Mouse (Mus musculus) right cerebral cortex, postnatal 10 days (tissue): ENCODE results near the gene Rad51b.

Experiments
- DNase-seq, 2 experiments: peaks; one replicate each; pipeline ENCODE4 v3.0.0; 2021; ENCODE audit warnings: low spot score in 2 of 2

Rad51b gene

DNA sequence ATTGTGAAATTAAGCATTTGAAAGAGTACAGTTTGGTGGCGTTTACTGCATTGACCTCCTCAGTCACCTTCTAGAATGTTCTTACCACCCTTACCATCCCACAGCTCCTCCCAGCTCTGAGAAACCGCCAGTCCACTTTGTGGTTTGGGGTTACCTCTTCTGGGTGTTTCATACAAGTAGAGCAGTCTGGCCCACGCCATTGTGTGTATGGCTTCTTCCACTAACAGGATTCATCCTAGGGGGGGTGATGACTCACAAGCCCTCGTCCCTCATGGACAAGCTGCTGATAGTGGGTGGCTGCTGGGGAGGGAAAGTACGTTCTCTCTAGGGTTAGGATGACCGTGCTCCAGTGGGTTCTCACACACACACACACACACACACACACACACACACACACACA, 535.5 kb downstream of the Rad51b start:
- no peak for DNase-seq

GRCm38 (mm10) chr12:79835521-79835920, 538.4 kb downstream of the Rad51b start:
- DNase-seq, result no peak

DNA sequence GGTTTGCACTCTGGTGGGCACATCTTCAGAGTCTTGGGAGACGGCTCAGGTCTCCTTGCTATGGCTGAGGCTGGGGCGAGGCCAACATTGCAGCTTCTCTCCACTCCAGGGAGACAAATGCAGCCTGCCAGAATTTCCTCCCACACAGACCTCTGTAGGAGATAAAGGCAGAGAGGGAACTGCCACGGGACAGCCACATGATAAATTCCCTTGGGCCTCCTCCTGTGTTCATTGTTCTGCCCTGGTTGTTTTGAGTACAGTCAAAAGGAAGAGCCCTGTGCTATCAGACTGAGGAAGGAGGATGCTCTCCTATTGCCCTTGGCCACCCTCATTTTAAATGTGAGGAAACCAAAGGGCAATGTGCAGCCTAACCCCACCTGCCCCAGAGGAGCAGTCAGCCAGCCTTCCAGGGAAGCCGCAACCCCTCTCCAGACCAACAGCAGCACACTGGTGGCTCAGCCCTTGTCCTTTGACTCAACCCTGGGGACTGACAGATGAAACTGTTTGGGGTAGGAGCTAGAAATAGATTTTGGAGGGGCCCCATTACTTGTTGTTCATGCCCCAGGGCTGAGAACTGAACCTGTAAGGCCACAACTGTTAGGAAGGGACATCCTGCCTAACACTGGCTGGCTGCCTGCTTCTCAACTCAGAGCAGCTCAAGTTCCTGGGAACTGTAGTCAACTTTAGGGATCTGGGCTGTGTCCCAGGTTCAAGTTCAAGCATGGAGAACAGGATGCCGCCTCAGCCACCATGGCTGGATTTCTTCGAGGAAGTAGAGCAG, 541.3 kb downstream of the Rad51b start:
- peak; percentile 66 to 70 for DNase-seq

- no peak for DNase-seq
Measured at GRCm38 (mm10) chr12:79839096-79839941, 542.2 kb downstream of the Rad51b start.

- no peak for DNase-seq
Measured at GRCm38 (mm10) chr12:79840465-79840864, 543.4 kb downstream of the Rad51b start.

DNA sequence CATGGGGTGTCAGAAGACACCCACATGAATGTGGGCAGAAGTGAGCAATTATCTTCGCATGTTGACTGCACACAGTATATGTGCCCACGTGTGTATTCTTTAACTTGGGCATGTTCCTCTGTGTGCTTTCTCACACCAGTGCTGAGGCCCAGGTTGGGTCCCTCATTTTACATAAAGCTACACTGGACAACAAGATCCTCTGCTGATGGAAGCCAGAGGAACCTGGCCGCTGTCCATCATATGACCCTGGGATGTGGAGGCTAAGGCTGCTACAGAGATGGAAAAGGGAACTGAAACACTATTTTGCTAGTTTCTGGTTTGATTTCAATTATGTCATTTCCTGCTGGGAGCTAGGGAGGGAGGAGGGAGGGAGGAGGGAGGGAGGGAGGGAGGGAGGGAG, 544.2 kb downstream of the Rad51b start:
- peak in 1 of 2 experiments; percentile 34 for DNase-seq

DNA sequence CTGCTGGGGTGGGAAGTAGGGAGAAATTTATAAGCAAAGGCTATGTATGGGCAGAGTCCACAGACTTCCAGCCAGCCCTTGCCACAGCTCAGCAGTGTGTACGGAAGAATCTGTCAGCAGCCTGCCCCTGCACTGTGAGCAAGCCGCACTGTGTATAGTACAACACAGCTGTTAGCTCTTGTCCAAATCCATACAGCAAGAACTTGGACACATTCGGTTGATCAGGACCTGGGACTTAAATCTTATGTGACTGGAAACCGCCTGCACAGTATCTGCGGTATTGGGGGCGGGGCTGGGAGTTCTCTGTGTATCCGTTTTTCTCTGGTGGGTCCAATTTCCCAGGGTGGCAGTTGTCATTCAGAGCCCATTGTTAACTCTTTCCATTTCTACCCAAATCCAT, 545.2 kb downstream of the Rad51b start:
- DNase-seq, result peak; percentile 44 to 55

GRCm38 (mm10) chr12:79843002-79843401, 545.9 kb downstream of the Rad51b start:
- no peak for DNase-seq

- no peak for DNase-seq
Measured at GRCm38 (mm10) chr12:79843496-79843895, 546.4 kb downstream of the Rad51b start.

DNA sequence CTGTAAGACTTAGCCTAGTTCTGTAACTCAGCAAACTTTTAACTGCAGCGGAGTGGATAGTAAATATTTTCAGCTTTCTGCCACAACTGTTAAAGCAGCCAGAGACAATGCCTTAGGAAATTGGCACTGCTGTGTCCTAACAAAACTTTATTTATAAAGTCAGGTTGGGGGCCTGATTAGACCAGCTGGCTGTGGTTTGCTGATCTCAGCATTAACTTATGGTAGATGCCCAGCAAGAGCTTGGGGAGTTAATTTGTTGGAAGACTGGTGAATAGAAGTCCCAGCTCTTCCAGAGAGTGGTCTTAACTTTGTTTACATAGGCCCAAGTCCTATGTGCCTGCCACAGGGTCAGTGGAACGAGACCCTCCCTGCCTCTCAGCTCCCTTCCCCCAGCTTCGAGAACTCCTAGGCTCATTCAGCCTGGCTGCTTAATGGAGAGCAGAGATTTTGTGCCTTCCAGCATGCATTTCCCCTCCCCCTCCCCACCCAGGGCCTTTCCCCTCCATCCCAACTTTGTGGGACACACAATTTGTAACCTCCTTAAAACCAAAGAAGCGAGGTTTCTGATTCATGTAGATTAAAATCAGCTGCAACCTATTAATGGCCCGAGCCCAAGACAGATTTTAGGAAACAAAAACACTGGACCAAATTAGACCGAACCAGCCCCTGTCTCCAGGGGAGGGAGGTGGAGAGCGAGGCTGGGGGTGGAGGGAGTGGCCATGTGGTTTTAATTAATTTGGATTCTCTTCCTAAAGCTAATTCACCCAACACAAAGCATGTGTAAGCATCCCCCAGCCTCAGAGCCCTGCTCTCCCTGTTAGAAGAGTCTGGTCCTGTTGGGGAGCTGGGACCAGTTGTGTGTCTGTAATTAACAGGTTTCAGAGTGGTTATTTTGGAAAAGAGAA, 549.4 kb downstream of the Rad51b start:
- DNase-seq, result no peak

GRCm38 (mm10) chr12:79848539-79848938, 551.5 kb downstream of the Rad51b start:
- no peak for DNase-seq

- DNase-seq, result peak in 1 of 2 experiments; percentile 44
Measured at GRCm38 (mm10) chr12:79850021-79850420, 552.9 kb downstream of the Rad51b start.

DNA sequence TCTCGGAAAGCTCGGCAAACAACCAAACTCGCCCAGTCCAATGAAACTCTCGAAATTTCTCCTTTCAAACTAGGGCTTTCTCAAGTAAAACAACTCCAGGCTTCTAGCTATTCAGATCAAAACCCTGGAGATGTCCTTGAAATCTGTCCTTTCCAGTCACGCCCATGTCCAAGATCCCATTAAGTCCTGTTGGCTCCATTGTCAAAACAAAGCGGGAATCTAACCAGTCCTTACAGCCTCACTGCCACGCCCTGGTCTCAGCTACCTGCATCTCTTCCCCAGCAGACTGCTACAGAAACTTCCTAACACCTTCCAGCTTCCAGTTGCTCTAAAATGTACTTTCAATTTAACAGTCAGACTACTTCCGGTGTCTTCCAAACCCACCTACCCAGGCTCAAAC, 554.8 kb downstream of the Rad51b start:
- no peak for DNase-seq

GRCm38 (mm10) chr12:79852606-79853005, 555.5 kb downstream of the Rad51b start:
- DNase-seq, result no peak

GRCm38 (mm10) chr12:79853901-79854490, 556.9 kb downstream of the Rad51b start:
- no peak for DNase-seq

DNA sequence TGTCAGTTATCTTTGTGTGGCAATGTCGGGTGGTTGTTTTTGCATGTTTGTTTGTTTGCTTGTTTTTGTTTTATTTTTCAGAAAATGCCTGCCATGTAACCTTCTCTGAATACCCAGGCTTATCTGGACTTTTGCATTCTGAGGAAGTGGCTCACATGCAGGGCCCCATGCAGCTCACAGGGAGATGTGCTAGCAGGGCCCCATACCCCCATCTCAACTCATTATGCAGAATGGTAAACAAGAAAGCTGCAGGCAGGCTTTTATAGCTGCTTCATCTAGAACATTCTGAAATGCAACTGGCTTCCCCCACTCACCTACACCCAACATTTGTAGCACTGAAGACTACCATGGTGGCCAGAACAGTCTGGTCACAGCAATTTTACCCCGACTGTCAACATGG, 557.4 kb downstream of the Rad51b start:
- DNase-seq, result no peak

GRCm38 (mm10) chr12:79856116-79856909, 559.2 kb downstream of the Rad51b start:
- DNase-seq, result no peak

GRCm38 (mm10) chr12:79857704-79858103, 560.6 kb downstream of the Rad51b start:
- DNase-seq, result no peak

DNA sequence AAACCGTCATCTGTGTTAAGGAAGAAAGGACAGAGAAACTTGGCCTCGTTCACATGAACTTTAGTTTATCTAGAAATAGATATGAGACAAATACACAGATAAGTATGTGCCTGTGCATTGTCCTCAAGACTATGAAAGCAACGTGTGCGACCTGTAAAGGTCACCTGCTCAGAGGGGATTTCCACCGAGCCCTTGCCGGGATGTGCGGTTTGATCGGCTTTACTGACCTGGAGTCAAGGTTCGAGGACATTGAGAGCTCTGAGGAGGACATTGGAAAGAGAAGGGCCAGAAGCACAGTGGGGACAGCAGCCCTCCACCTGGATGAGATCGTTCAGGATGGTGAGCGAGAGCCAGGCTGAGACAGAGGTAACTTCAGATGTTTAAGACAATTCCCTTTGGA, 561.3 kb downstream of the Rad51b start:
- DNase-seq, result no peak

- DNase-seq, result no peak
Measured at GRCm38 (mm10) chr12:79859354-79860247, 562.5 kb downstream of the Rad51b start.
